Mouse (Mus musculus): ENCODE data around the gene Auh.

The Auh gene

GRCm38 (mm10) chr13:52792242-52792844 is 137.1 kb downstream of the Auh start:
- DNase-seq: no peak

- DNase-seq: no peak
These were observed 138.6 kb downstream of the Auh start for GRCm38 (mm10) chr13:52790894-52791293.

Data from cerebellum, adult 11-12 months (tissue).